Mouse (Mus musculus): ENCODE data around the gene Pigk. TPM values are rescaled to one million over a fixed set of nuclear protein-coding genes. Genes with fewer than 3 reads are reported as not detected.

Gene Pigk
- polyA plus RNA-seq, 1 experiment from 2014 or later, result 55.8 TPM

GRCm38 (mm10) chr3:152942985-152943384, 229.1 kb downstream of the Pigk start:
- H3K4me1 ChIP-seq (ENCODE audit: control insufficient read depth, insufficient read depth, low read length), result no peaks in the 10 kb centered on the region
- no peaks in the 10 kb centered on the region for H3K36me3 ChIP-seq (ENCODE audit: control insufficient read depth, insufficient read depth, low read length)
- no peak overlapping the region for H3K4me2 ChIP-seq (ENCODE audit: low read depth, low read length)
- no peak for ATAC-seq (ENCODE audit: low read depth)
- no peak overlapping the region for H3K4me3 ChIP-seq (ENCODE audit: low read depth, low read length)
- H3K9me3 ChIP-seq (ENCODE audit: control insufficient read depth, low read length), result no peaks in the 10 kb centered on the region
- WGBS, result 75% methylated on average over 11 of the region's 11 CpGs
- no peaks in the 10 kb centered on the region for H3K27me3 ChIP-seq (replicated peaks; ENCODE audit: control insufficient read depth, insufficient read depth, low read length)
- peak; percentile 52 for DNase-seq (ENCODE audit: low spot score)
- H3K9ac ChIP-seq (ENCODE audit: low read depth, low read length), result no peak overlapping the region
- no peak overlapping the region for H3K27ac ChIP-seq (replicated peaks; ENCODE audit: low read depth, low read length)

DNA sequence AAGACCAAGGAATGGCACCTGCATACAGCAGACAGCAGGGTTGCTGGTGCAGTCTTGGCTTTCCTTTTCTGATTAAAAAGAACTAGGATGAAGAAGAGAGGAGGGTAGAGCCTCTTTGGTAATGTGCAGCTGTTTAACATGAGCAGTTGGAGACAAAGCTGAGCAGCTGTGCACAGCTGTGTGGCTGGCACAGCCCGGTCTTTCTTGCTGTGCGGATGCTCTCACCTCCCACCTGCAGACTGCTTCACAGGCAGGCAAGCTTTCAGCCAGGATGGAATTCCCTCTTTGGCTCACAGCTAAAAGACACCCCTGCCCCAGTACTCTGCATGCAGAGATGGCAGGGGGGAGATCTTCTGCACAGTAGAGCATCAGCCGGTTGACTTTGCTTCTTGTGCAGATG, 230.9 kb downstream of the Pigk start:
- Histone ChIP-seq H3K27ac (replicated peaks; ENCODE audit: low read depth, low read length) (no peak overlapping the region), H3K9ac (ENCODE audit: low read depth, low read length) (no peak overlapping the region), H3K36me3 (ENCODE audit: control insufficient read depth, insufficient read depth, low read length) (no peaks in the 10 kb centered on the region), H3K9me3 (ENCODE audit: control insufficient read depth, low read length) (no peaks in the 10 kb centered on the region), H3K4me2 (ENCODE audit: low read depth, low read length) (no peak overlapping the region), H3K4me1 (ENCODE audit: control insufficient read depth, insufficient read depth, low read length) (no peaks in the 10 kb centered on the region), H3K27me3 (replicated peaks; ENCODE audit: control insufficient read depth, insufficient read depth, low read length) (no peaks in the 10 kb centered on the region), H3K4me3 (ENCODE audit: low read depth, low read length) (no peak overlapping the region)
- DNase-seq (ENCODE audit: low spot score), result peak; percentile 34
- ATAC-seq (ENCODE audit: low read depth), result peak; percentile 48; the same call in 1 of the 2 replicates
- 85% methylated on average over 3 of the region's 3 CpGs for WGBS

GRCm38 (mm10) chr3:152947031-152947640, 233.2 kb downstream of the Pigk start:
- Histone ChIP-seq H3K9me3 (ENCODE audit: control insufficient read depth, low read length) (no peaks in the 10 kb centered on the region), H3K4me2 (ENCODE audit: low read depth, low read length) (no peak overlapping the region), H3K9ac (ENCODE audit: low read depth, low read length) (no peak overlapping the region), H3K27ac (replicated peaks; ENCODE audit: low read depth, low read length) (no peak overlapping the region), H3K4me3 (ENCODE audit: low read depth, low read length) (no peak overlapping the region), H3K4me1 (ENCODE audit: control insufficient read depth, insufficient read depth, low read length) (no peaks in the 10 kb centered on the region), H3K27me3 (replicated peaks; ENCODE audit: control insufficient read depth, insufficient read depth, low read length) (no peaks in the 10 kb centered on the region), H3K36me3 (ENCODE audit: control insufficient read depth, insufficient read depth, low read length) (no peaks in the 10 kb centered on the region)
- WGBS, result 75% methylated on average over 11 of the region's 11 CpGs
- no peak for ATAC-seq (ENCODE audit: low read depth)
- no peak for DNase-seq (ENCODE audit: low spot score)

- Histone ChIP-seq H3K9me3 (ENCODE audit: control insufficient read depth, low read length) (no peaks in the 10 kb centered on the region), H3K9ac (ENCODE audit: low read depth, low read length) (no peak overlapping the region), H3K27me3 (replicated peaks; ENCODE audit: control insufficient read depth, insufficient read depth, low read length) (no peaks in the 10 kb centered on the region), H3K36me3 (ENCODE audit: control insufficient read depth, insufficient read depth, low read length) (no peaks in the 10 kb centered on the region), H3K27ac (replicated peaks; ENCODE audit: low read depth, low read length) (no peak overlapping the region), H3K4me3 (ENCODE audit: low read depth, low read length) (no peak overlapping the region), H3K4me1 (ENCODE audit: control insufficient read depth, insufficient read depth, low read length) (no peaks in the 10 kb centered on the region), H3K4me2 (ENCODE audit: low read depth, low read length) (no peak overlapping the region)
- no peak for ATAC-seq (ENCODE audit: low read depth)
- WGBS, result 83% methylated on average over 7 of the region's 7 CpGs
- no peak for DNase-seq (ENCODE audit: low spot score)
These were observed 234.7 kb downstream of the Pigk start for GRCm38 (mm10) chr3:152948556-152948955.

DNA sequence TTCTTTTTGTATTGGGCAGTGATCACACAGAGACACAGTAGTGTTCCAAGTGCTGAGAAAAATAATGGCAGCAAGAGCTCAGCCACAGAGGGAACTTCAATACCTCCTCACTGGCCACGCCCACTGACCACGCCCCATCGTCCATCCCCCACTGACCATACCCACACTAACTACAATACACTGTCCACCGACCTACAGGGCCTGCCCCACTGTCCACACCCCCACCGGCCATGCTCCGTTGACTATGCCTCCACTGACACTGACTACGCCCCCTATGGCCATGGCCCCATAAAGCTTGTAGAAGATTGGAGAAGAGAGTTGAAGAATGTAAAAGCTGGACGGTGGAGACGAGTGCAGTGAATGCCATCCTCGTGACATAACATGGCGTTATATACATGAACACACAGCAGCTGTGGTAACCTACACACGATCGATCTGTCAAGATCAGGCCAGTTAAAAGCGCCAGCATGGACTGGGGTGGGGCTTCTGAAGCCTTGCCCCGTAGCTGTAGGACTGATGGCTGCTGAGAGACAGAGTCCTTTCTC, 235.4 kb downstream of the Pigk start:
- Histone ChIP-seq H3K4me3 (ENCODE audit: low read depth, low read length) (no peak overlapping the region), H3K9me3 (ENCODE audit: control insufficient read depth, low read length) (no peaks in the 10 kb centered on the region), H3K4me2 (ENCODE audit: low read depth, low read length) (no peak overlapping the region), H3K27me3 (replicated peaks; ENCODE audit: control insufficient read depth, insufficient read depth, low read length) (no peaks in the 10 kb centered on the region), H3K4me1 (ENCODE audit: control insufficient read depth, insufficient read depth, low read length) (no peaks in the 10 kb centered on the region), H3K9ac (ENCODE audit: low read depth, low read length) (no peak overlapping the region), H3K27ac (replicated peaks; ENCODE audit: low read depth, low read length) (no peak overlapping the region), H3K36me3 (ENCODE audit: control insufficient read depth, insufficient read depth, low read length) (no peaks in the 10 kb centered on the region)
- 89% methylated on average over 15 of the region's 15 CpGs for WGBS
- DNase-seq (ENCODE audit: low spot score) (no peak), ATAC-seq (ENCODE audit: low read depth) (no peak)

- Histone ChIP-seq H3K9ac (ENCODE audit: low read depth, low read length) (no peak overlapping the region), H3K27ac (replicated peaks; ENCODE audit: low read depth, low read length) (no peak overlapping the region), H3K4me3 (ENCODE audit: low read depth, low read length) (no peak overlapping the region), H3K36me3 (ENCODE audit: control insufficient read depth, insufficient read depth, low read length) (no peaks in the 10 kb centered on the region), H3K4me2 (ENCODE audit: low read depth, low read length) (no peak overlapping the region), H3K4me1 (ENCODE audit: control insufficient read depth, insufficient read depth, low read length) (no peaks in the 10 kb centered on the region), H3K27me3 (replicated peaks; ENCODE audit: control insufficient read depth, insufficient read depth, low read length) (no peaks in the 10 kb centered on the region), H3K9me3 (ENCODE audit: control insufficient read depth, low read length) (no peaks in the 10 kb centered on the region)
- no peak for DNase-seq (ENCODE audit: low spot score)
- 96% methylated on average over 5 of the region's 5 CpGs for WGBS
- ATAC-seq (ENCODE audit: low read depth), result no peak
These were observed 236.4 kb downstream of the Pigk start for GRCm38 (mm10) chr3:152950299-152950698.

DNA sequence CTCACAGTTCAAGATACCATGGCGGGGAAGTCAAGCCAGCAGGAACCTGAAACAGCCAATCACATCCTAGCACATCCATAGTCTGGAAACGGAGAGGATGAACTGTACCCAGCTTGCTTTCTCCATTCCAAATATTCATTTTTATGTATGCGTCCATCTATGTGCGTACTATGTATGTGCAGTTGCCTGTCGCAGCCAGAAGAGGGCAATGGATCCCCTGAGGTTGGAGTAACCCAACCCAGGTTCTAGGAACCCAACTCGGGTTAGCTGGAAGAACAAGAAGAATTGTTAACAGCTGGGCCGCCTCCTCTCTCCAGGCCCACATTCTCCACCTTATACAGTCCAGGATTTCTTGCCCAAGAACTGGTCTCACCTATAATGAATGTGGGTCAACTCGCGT, 237.0 kb downstream of the Pigk start:
- Histone ChIP-seq H3K36me3 (ENCODE audit: control insufficient read depth, insufficient read depth, low read length) (no peaks in the 10 kb centered on the region), H3K4me1 (ENCODE audit: control insufficient read depth, insufficient read depth, low read length) (no peaks in the 10 kb centered on the region), H3K4me2 (ENCODE audit: low read depth, low read length) (no peak overlapping the region), H3K9me3 (ENCODE audit: control insufficient read depth, low read length) (no peaks in the 10 kb centered on the region), H3K27ac (replicated peaks; ENCODE audit: low read depth, low read length) (no peak overlapping the region), H3K27me3 (replicated peaks; ENCODE audit: control insufficient read depth, insufficient read depth, low read length) (no peaks in the 10 kb centered on the region), H3K4me3 (ENCODE audit: low read depth, low read length) (no peak overlapping the region), H3K9ac (ENCODE audit: low read depth, low read length) (no peak overlapping the region)
- ATAC-seq (ENCODE audit: low read depth), result no peak
- 94% methylated on average over 9 of the region's 9 CpGs for WGBS
- no peak for DNase-seq (ENCODE audit: low spot score)

DNA sequence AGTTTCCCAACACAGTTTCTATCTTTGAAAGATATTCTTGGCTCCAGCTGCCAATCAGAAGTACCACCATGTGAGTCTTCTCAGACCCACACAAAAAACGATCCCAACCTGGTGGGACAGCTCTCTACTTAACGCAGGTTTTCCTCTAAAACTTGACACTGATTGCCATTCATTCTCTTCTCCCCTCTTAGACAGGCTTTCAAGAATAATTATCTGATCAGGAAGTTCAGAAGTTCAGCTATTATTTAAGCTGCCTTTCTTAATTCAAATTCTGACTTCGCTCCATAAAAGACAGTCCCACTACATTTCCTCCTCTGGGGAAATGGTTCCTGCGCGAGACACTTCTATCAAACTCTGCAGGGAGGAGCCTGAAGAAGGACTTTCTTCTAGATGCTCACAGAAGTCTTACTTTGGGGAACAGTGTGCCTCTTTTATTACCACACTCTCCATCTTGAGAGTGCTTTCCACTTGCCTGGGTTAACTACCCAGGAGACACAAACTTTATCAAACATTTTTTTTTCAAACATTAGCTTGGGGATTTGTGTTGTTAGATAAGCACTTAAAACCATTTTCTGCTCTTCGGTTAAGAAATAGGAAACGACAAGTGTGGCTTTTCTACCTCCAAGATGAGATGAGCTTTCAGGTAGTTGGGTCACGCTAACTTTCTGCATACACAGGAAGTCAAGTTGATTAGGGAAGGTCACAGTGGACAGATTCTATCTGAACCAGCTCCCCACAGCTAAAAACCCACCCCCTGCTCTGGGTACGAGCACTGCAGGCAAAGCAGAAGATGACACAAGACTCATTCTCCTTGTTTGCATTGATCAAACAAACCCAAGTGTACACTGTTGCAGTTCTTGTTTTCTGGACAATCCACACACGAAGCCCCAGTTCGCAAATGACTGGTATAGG, 238.0 kb downstream of the Pigk start:
- Histone ChIP-seq H3K4me1 (ENCODE audit: control insufficient read depth, insufficient read depth, low read length) (no peaks in the 10 kb centered on the region), H3K9ac (ENCODE audit: low read depth, low read length) (no peak overlapping the region), H3K27me3 (replicated peaks; ENCODE audit: control insufficient read depth, insufficient read depth, low read length) (no peaks in the 10 kb centered on the region), H3K9me3 (ENCODE audit: control insufficient read depth, low read length) (no peaks in the 10 kb centered on the region), H3K4me2 (ENCODE audit: low read depth, low read length) (no peak overlapping the region), H3K4me3 (ENCODE audit: low read depth, low read length) (no peak overlapping the region), H3K36me3 (ENCODE audit: control insufficient read depth, insufficient read depth, low read length) (no peaks in the 10 kb centered on the region), H3K27ac (replicated peaks; ENCODE audit: low read depth, low read length) (no peak overlapping the region)
- WGBS, result 60% methylated on average over 11 of the region's 11 CpGs
- DNase-seq (ENCODE audit: low spot score), result no peak
- no peak for ATAC-seq (ENCODE audit: low read depth)
